Mouse (Mus musculus) midbrain, embryonic 15.5 days (tissue): Measurements from ENCODE around the gene Slc18a2. TPM values are rescaled to one million over a fixed set of nuclear protein-coding genes. Genes with fewer than 3 reads are reported as not detected.
A peak's percentile ranks its signal among the peaks of the same experiment; 100 is the strongest.

Experiments
- ATAC-seq: fragments of 200-750 bp; cut with Nextera tagmentation; replicated peaks from 2 replicates; pipeline ENCODE4 v1.8.0; 2017; ENCODE audit warnings: moderate TSS enrichment
- H3K27ac ChIP-seq: fragments of 300-500 bp; sonication (generic); 2 replicates; pipeline ENCODE4 v1.5.1; 2015; ENCODE audit warnings: mild to moderate bottlenecking, inconsistent platforms
- H3K27me3 ChIP-seq: fragments of 300-500 bp; sonication (generic); replicated peaks from 2 replicates; pipeline ENCODE4 v1.6.1; 2015; ENCODE audit warnings: inconsistent platforms
- H3K36me3 ChIP-seq: fragments of 300-500 bp; sonication (generic); replicated peaks from 2 replicates; pipeline ENCODE4 v1.6.1; 2015; ENCODE audit warnings: inconsistent platforms
- H3K4me1 ChIP-seq: fragments of 300-500 bp; sonication (generic); 2 replicates; pipeline ENCODE4 v1.6.1; 2015; ENCODE audit warnings: inconsistent platforms
- H3K4me2 ChIP-seq: fragments of 300-500 bp; sonication (generic); 2 replicates; pipeline ENCODE4 v1.6.1; 2015; ENCODE audit warnings: inconsistent platforms, mild to moderate bottlenecking, moderate library complexity
- H3K4me3 ChIP-seq: fragments of 300-500 bp; sonication (generic); 2 replicates; pipeline ENCODE4 v1.5.1; 2015; ENCODE audit warnings: mild to moderate bottlenecking, inconsistent platforms
- H3K9ac ChIP-seq: fragments of 300-500 bp; sonication (generic); 2 replicates; pipeline ENCODE4 v1.6.1; 2015; ENCODE audit warnings: mild to moderate bottlenecking, inconsistent platforms
- H3K9me3 ChIP-seq: fragments of 300-500 bp; sonication (generic); 2 replicates; pipeline ENCODE4 v1.6.1; 2016; ENCODE audit warnings: inconsistent platforms
- WGBS: fragments of 180-500 bp; shearing (Covaris S2); methylation state at CpG from one replicate; pipeline ENCODE4 v1.1.7; 2015; ENCODE audit warnings: mixed read lengths; 5-methylcytosine and 5-hydroxymethylcytosine counted together
- polyA plus RNA-seq: library from polyadenylated mRNA; unstranded; fragments of >200 nt; fragmentation: Nextera tagmentation; extraction: Ambion mirVana; gene quantifications from 2 replicates; pipeline ENCODE4 v1.2.1, GENCODE M21; 2015

Gene Slc18a2
- polyA plus RNA-seq, 1 experiment from 2014 or later: 28.3 TPM

DNA sequence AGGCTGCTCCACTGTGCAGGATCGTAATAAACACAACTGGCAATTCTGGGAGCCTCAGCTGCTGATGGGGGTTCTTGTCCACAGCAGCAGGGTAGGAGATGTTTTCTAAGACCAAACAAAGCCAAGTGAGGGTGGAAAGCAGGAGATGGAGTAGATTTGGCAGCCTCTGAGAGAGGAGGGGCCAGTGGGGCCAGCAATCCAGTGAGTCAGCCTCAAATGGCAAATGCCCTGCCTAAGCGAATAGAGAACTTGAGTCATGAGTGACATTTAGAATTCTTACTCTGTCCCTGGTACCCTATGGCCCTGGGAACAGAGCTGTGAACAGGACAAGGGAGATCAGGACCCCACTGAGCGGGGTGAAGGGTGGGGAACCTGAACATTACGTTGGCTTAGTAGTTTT lies 12.6 kb upstream of the Slc18a2 start:
- Histone ChIP-seq H3K36me3 (no peaks in the 10 kb centered on the region), H3K27ac (no peak overlapping the region), H3K9ac (no peak overlapping the region), H3K9me3 (no peaks in the 10 kb centered on the region), H3K27me3 (no peaks in the 10 kb centered on the region), H3K4me1 (no peaks in the 10 kb centered on the region), H3K4me3 (no peak overlapping the region), H3K4me2 (no peak overlapping the region)
- no peak for ATAC-seq
- whole genome bisulfite sequencing: 81% methylated on average over 4 of the region's 4 CpGs

DNA sequence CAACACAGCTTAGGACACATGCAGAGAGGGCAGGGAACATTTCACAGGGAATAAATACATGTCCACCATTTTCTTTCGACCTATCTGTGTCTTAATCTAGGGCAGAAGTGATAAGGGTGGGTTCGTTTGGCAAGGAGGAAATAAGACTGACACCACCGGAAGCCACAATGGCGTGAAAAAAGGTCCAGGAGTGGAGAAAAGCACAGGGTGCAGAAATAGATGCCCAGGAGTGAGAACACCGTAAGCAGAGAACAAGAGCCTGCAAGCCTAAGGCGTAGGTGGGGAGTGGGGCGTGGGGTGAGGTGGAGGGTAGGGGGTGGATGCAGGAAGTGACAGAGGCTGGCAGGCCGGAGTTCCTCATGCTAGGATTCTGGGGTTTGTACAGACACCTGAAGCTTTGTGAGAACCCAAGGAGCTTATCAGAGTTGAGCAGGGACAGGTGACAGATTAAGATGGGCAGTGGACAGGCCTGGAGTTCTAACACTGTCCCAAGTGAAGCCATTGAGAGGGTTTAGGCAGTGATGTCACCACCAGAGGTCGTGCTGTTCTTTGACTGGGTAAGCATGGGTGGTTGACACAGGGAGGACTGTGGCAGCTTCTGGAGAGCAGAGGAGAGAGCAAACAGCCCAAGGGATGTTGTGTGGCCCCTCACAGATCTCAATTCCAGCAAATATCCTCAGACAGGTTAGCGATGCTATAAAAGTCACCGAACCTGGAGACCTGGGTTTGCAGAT lies 12.0 kb upstream of the Slc18a2 start:
- Histone ChIP-seq H3K4me3 (no peak overlapping the region), H3K36me3 (no peaks in the 10 kb centered on the region), H3K4me1 (no peaks in the 10 kb centered on the region), H3K27me3 (no peaks in the 10 kb centered on the region), H3K9ac (no peak overlapping the region), H3K27ac (no peak overlapping the region), H3K4me2 (no peak overlapping the region), H3K9me3 (no peaks in the 10 kb centered on the region)
- no peak for ATAC-seq
- 78% methylated on average over 11 of the region's 11 CpGs for WGBS

DNA sequence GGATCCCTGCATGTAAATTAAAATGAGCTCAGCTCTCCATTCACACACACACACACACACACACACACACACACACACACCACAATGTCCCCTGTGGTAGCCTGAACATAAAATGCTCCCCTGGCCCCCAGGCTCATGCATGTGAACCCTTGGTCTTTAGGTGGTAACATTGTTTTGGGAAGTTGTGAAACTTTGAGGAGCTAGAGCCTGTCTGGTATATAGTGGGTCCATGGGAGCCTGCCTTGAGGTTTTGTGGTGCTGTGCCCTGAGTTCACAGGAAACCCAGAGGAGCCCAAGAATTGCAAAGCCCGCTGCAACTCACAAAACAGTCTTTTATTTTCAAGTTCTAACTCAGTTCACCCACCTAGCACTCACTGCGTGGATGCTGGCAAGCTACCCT lies 8.0 kb upstream of the Slc18a2 start:
- H3K36me3 ChIP-seq: no peaks in the 10 kb centered on the region
- no peak for ATAC-seq
- 74% methylated on average over 2 of the region's 2 CpGs for WGBS

DNA sequence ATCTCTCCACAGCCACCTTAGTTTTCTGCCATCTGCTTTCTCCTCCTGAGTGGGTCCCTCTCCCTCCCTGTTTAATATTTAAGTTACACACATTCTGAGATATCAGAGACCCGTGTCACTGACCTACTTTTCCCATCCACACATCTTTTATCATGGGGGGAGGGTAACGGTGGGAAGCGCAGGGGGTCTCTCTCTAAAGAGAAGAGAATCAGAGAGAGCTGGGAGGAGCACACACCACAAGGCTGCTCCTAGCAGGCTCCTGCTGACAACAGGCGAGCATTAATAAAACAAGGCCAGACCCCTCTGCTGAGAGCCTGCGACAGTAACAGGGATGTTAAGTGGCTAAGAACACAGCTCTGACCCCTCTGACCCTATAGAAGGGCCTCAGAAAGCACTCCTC lies 1.1 kb upstream of the Slc18a2 start:
- peaks cover 15% of the 10 kb centered on the region for H3K4me1 ChIP-seq
- peaks cover 20% of the 10 kb centered on the region for H3K27me3 ChIP-seq
- peak; percentile 60; the same call in 1 of the 2 replicates for ATAC-seq
- H3K9ac ChIP-seq: no peak overlapping the region
- H3K4me2 ChIP-seq: no peak overlapping the region
- 35% methylated on average over 5 of the region's 5 CpGs for WGBS
- no peaks in the 10 kb centered on the region for H3K9me3 ChIP-seq
- no peak overlapping the region for H3K27ac ChIP-seq
- no peaks in the 10 kb centered on the region for H3K36me3 ChIP-seq
- H3K4me3 ChIP-seq: no peak overlapping the region

More for the DNA sequence above, 8.0 kb upstream of the Slc18a2 start:
- H3K4me2 ChIP-seq: no peak overlapping the region
- H3K4me3 ChIP-seq: no peak overlapping the region
- no peak overlapping the region for H3K9ac ChIP-seq
- H3K9me3 ChIP-seq: no peaks in the 10 kb centered on the region
- H3K27me3 ChIP-seq: no peaks in the 10 kb centered on the region
- H3K27ac ChIP-seq: no peak overlapping the region
- H3K4me1 ChIP-seq: no peaks in the 10 kb centered on the region

DNA sequence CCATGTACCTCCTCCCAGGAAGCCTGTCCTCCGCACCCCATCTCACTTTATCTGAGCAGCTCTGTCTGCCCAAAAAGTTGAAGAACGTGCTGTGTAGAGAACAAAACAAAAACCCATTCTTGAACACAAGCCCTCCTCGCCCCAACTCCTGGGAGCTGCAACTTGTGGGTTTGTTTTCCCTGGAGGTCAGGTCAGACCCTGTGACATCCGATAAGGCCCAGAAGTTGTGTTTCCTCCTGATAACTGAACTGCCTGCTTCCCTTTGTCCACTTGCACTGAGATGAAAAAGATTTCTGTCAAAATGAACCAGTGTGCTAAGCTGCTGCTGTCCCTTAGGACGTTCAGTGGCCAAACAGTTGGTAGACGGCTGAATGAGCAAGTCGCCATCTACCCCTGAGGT lies 908 bp downstream of the Slc18a2 start:
- no peak for ATAC-seq
- 0 out of 2 replicates have a peak overlapping the region, but pooled peaks have one; percentile 39 for H3K9ac ChIP-seq
- peaks cover 20% of the 10 kb centered on the region for H3K27me3 ChIP-seq
- H3K36me3 ChIP-seq: no peaks in the 10 kb centered on the region
- WGBS: 46% methylated on average over 7 of the region's 7 CpGs
- no peak overlapping the region for H3K27ac ChIP-seq
- peaks cover 24% of the 10 kb centered on the region for H3K4me1 ChIP-seq
- H3K9me3 ChIP-seq: no peaks in the 10 kb centered on the region
- H3K4me3 ChIP-seq: peak overlapping the region; percentile 31
- H3K4me2 ChIP-seq: peak overlapping the region; percentile 55

DNA sequence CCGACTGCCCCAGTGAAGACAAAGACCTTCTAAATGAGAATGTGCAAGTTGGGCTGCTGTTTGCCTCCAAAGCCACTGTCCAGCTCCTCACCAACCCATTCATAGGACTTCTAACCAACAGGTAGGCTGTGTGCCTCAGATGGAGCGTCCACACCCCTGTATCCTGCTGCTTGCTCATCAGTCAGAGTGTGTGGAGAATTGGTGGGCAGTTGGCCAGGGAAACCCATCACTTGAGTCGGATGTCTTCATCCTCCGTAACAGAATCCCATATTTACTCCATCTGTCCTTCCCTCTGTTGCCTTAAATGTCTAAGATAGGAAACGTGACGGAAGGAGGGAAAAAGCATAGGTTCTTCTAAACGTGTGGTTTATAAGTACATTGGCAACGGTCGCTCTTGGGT lies 2.5 kb downstream of the Slc18a2 start:
- H3K9ac ChIP-seq: no peak overlapping the region
- 87% methylated on average over 9 of the region's 9 CpGs for WGBS
- H3K4me2 ChIP-seq: peak overlapping the region; percentile 0; the same call in 1 of the 2 replicates
- peaks cover 33% of the 10 kb centered on the region for H3K4me1 ChIP-seq
- no peak for ATAC-seq
- H3K36me3 ChIP-seq: no peaks in the 10 kb centered on the region
- H3K27me3 ChIP-seq: peaks cover 20% of the 10 kb centered on the region
- no peaks in the 10 kb centered on the region for H3K9me3 ChIP-seq
- H3K27ac ChIP-seq: no peak overlapping the region
- H3K4me3 ChIP-seq: no peak overlapping the region

DNA sequence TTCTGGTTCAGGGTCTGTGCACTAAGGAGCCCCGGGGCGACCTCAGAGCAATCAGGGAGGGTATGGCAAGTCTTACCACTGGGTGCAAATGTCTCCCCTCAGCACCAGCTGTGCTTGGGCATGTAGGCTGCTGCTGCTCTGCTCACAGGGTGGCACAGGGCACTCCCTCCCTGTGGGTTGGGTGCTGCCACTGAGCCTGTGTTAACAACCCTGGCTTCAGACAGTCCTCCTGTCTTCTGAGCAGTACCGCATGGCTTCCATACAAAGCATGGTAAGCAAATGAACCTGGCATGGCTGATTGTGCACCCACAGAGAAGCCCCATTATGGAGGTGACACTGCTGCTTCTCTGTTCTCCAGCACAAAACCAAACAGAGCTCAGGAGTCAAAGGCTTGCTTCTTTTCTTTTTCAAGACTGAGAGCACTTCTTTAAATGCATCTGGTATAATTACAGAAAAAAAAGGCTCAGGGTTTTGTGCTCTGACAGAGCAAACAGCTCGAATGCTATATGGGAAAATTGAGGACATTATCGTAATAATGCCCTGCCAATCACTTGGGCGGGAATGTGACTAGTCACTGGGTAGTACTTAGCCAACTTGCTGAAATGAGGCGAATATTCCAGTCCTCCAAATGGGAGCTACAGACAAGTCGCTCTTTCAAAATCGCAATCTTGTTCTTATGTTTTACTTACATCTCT lies 4.3 kb downstream of the Slc18a2 start:
- peaks cover 36% of the 10 kb centered on the region for H3K4me1 ChIP-seq
- WGBS: 42% methylated on average over 9 of the region's 9 CpGs
- no peak overlapping the region for H3K4me3 ChIP-seq
- H3K27ac ChIP-seq: peak overlapping the region; percentile 28; the same call in 1 of the 2 replicates
- no peak overlapping the region for H3K9ac ChIP-seq
- peaks cover 20% of the 10 kb centered on the region for H3K27me3 ChIP-seq
- ATAC-seq: no peak
- H3K9me3 ChIP-seq: no peaks in the 10 kb centered on the region
- no peaks in the 10 kb centered on the region for H3K36me3 ChIP-seq
- no peak overlapping the region for H3K4me2 ChIP-seq

DNA sequence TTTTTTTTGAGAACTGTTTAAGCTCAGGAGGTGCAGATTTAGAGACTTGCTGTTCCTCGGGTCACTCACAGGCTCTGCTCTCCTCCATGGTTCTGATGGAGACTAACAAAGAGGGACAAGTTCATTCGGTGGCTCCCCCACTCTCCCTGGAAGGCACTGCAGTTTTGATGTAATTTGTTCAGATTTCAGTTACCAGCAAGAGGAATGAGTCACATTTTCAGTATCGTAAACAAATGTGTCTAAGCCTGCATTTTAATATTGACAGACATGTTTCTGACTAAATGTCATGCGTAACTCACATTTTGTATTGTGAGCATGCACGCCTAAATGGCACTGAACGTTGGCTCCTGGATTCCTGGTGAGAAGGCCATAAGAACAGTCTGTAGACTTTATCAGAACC lies 5.2 kb downstream of the Slc18a2 start:
- H3K4me2 ChIP-seq: no peak overlapping the region
- H3K9ac ChIP-seq: no peak overlapping the region
- peaks cover 20% of the 10 kb centered on the region for H3K27me3 ChIP-seq
- 46% methylated on average over 6 of the region's 6 CpGs for WGBS
- no peaks in the 10 kb centered on the region for H3K36me3 ChIP-seq
- no peak overlapping the region for H3K4me3 ChIP-seq
- H3K4me1 ChIP-seq: peaks cover 27% of the 10 kb centered on the region
- no peaks in the 10 kb centered on the region for H3K9me3 ChIP-seq
- H3K27ac ChIP-seq: no peak overlapping the region; the same call in 1 of the 2 replicates
- ATAC-seq: no peak

DNA sequence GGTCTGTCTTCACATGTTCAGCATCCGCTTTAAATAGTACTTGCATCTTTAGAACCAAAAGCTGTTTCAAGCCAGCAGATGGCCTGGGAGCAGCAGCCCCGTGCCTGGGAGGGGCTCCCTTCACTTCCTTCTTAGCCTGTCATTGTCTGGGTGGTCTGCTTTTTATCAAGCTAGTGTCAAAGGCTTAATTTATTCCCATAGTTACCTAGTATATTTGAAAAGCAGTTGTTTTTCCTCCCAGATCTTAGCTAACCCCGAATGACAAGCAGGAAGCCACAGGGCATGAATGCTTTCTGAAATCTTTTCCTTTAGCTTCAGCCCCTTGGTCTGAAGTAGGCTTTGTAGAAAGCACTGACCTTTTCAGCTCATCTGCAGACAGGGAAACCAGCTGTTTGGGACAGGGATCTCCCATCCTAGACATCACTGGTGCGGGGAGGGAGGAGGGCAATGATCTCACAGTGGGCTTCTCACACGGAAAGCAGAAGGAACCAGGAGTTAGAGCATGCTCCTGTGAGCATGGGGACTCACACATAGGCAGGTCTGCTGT lies 6.8 kb downstream of the Slc18a2 start:
- H3K4me1 ChIP-seq: peaks cover 22% of the 10 kb centered on the region
- H3K27ac ChIP-seq: peak overlapping the region; percentile 31
- peaks cover 11% of the 10 kb centered on the region for H3K27me3 ChIP-seq
- no peaks in the 10 kb centered on the region for H3K9me3 ChIP-seq
- WGBS: 3% methylated on average over 5 of the region's 5 CpGs
- peak overlapping the region; percentile 15 for H3K4me2 ChIP-seq
- H3K4me3 ChIP-seq: no peak overlapping the region
- no peaks in the 10 kb centered on the region for H3K36me3 ChIP-seq
- H3K9ac ChIP-seq: no peak overlapping the region
- no peak for ATAC-seq

DNA sequence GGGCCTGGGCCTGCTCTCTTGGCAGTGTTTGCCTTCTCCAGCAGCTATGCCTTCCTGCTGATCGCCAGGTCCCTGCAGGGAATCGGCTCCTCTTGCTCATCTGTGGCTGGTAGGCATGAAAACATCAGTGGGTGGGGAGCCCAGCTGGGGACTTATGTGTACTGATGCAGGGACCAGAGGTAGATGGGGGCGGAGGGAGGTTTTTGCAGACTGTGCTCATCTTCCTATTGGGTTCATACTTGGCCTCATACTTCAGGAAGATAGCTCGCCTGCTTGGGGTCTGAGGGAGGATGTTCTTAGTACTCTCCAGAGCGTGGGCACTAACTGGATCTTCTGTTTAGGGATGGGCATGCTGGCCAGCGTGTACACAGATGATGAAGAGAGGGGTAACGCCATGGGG lies 12.5 kb downstream of the Slc18a2 start:
- no peak for ATAC-seq
- no peaks in the 10 kb centered on the region for H3K9me3 ChIP-seq
- no peak overlapping the region for H3K4me3 ChIP-seq
- H3K4me2 ChIP-seq: no peak overlapping the region
- no peaks in the 10 kb centered on the region for H3K27me3 ChIP-seq
- H3K4me1 ChIP-seq: 0 out of 2 replicates have a peak, but pooled peaks cover 3% of the 10 kb centered on the region
- H3K9ac ChIP-seq: no peak overlapping the region
- 88% methylated on average over 7 of the region's 7 CpGs for WGBS
- no peaks in the 10 kb centered on the region for H3K36me3 ChIP-seq
- H3K27ac ChIP-seq: no peak overlapping the region

DNA sequence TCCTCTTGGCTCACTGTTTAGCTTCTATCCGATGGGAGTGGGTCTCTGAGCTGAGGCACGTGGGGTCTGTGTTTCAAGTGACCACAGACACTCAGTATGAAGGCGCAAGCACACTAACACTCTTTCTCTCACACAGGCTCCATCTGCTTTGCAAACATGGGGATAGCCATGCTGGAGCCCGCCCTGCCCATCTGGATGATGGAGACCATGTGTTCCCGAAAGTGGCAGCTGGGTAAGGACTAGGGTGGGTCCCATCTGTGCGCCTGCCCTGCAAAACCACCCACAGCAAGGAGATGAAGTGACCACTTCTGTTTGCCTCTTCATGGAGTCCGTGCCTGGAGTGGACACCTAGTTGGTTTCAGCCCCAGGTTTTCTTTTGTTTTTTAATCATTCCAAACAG lies 15.7 kb downstream of the Slc18a2 start:
- ATAC-seq: no peak
- Histone ChIP-seq H3K4me3 (no peak overlapping the region), H3K9ac (no peak overlapping the region), H3K36me3 (no peaks in the 10 kb centered on the region), H3K4me2 (no peak overlapping the region), H3K27me3 (no peaks in the 10 kb centered on the region), H3K9me3 (no peaks in the 10 kb centered on the region), H3K4me1 (no peaks in the 10 kb centered on the region), H3K27ac (no peak overlapping the region)
- 85% methylated on average over 7 of the region's 7 CpGs for WGBS

DNA sequence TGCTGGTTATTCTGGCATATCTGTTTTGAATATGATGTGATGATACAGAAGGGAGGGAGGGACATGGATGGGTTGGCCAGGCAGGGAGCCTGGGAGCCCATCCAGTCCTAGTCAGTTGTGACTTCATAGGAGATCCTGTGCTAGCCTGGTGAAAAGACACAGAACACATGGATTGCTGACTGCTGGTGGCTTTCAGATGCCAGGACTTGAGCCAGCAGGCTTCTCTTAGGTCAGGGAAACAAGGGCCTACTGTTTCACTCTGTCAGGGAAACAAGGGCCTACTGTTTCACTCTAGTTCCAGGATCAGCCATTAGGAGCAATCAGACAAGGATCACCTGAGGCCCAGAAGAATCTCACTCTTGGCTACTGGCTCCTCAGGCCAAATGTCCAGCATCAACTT lies 20.1 kb downstream of the Slc18a2 start:
- Histone ChIP-seq H3K36me3 (no peaks in the 10 kb centered on the region), H3K9me3 (no peaks in the 10 kb centered on the region), H3K9ac (no peak overlapping the region), H3K4me2 (no peak overlapping the region), H3K4me1 (no peaks in the 10 kb centered on the region), H3K27me3 (no peaks in the 10 kb centered on the region), H3K4me3 (no peak overlapping the region), H3K27ac (no peak overlapping the region)
- no peak for ATAC-seq
